Mouse (Mus musculus) brain, adult 2 months (tissue): ENCODE measurements around the gene Tex9.
"Not testable (repeated sequence)": the region's sequence is repeated elsewhere in the genome, so short reads cannot be mapped to it uniquely, and the experiment has no call there.

Source experiments
- DNase-seq: peaks from one replicate; pipeline ENCODE4 v3.0.0; 2011; ENCODE audit warnings: low read depth, low spot score

The Tex9 gene

GRCm38 (mm10) chr9:72438749-72439148, 53.3 kb downstream of the Tex9 start:
- DNase-seq = no peak

GRCm38 (mm10) chr9:72437822-72438701, 54.0 kb downstream of the Tex9 start, which contains the start of gene Mns1:
Gene Mns1 (plus strand): TSS chr9:72438011.
- DNase-seq = peak; percentile 95

DNA sequence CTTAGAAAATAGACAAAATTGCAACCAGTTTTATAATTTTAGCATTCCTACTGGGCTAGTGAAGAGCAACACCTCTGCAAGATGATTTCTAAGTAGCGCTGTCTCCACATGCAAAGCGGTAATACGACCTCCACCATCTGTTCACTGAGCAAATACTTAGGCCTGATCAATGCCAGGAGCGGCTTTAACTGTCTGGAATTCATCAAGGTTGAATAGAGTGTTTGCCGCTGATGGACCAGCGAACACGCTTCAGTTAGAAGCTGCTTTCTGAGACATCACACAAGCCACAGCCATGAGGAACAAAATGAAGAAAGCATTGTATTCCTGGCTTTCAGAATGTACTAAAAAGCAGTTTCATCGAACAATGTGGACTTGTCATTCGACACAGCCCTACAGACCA, 57.1 kb downstream of the Tex9 start:
- no peak for DNase-seq

DNA sequence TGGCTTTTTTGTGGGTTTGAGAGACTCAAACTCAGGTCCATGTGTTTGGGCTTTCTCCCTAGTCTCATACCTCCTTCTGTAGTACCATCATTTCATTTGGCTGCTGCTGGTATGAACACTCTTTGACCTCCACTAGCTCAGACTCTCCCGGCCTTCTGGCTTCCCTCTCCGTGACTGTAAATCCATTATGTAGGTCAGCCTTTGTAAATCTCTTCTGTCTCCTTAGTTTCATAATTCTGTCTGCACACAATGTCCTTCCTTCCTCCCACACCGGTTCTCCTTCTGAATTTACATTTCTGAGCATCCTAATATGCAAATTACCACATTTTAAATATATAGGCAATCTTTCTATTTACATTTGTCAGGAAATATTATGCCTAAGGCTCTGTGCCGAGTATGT, 64.2 kb downstream of the Tex9 start:
- peak; percentile 37 for DNase-seq

DNA sequence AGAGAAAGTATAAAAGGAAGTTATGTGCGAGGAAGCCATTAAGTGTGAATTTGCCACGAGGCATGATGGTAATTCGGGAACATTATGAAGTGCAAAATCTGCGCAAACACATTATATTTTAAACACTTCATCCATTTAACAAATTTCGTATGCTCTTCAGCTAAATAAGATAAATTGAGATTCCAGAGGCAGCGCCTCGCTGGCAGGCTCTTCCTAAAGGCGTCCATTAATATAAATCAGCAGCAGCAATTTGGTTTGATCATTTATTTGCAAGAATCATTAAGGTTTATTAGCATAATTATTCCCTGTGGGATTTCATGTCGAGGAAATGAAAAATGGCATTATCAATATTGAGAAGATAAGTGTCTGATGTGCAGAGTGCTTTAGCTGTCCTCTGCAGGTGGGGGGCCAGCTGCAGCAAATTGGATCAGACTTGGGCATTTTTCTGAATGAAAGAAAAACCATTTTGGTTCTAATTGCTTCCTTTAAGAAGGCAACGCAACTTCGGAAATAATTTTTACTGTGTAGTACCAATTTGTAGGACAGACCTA, 66.6 kb downstream of the Tex9 start:
- DNase-seq = no peak

GRCm38 (mm10) chr9:72422753-72423152, 69.3 kb downstream of the Tex9 start:
- DNase-seq = no peak

GRCm38 (mm10) chr9:72422284-72422683, 69.7 kb downstream of the Tex9 start:
- DNase-seq = no peak

DNA sequence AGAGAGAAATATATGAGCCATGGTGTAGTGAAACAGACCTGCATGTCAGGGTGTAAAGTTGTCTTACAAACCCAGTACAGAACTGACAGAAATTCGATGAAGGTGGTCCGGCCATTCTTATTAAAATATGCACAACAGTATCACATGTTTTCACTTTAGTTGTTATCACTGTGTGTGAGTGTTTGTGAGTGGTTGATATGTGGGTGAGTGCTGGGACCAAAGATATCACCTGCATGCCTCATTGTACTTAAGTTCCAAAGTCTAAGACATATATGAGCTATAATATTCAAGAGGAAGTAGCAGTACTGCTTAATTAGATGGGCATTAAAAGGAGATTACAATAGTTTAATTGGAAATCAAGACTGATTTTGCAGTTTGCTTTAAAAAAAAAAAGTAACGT, 71.5 kb downstream of the Tex9 start:
- DNase-seq = no peak

DNA sequence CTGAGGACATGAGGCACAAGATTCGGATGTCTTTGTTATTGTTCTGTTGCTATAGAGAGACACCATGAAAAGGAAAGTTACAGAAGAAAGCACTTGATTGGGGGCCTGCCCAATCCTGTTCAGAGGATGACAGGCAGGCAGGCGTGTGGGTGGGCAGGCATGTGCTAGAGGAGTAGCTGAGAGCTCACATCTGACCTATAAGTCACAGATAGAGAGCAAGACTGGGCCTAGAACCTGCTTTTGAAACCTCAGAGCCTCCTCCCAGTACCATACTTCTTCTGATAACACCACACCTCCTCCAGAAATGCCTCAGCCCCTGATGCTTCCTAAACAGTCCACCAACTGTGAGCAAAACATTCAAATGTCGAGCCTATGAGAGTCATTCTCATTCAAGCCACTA, 73.6 kb downstream of the Tex9 start:
- no peak for DNase-seq

- DNase-seq = peak; percentile 46
Measured at GRCm38 (mm10) chr9:72411746-72412145, 80.3 kb downstream of the Tex9 start.

- DNase-seq = no peak
Measured at GRCm38 (mm10) chr9:72409381-72410225, 82.4 kb downstream of the Tex9 start.

DNA sequence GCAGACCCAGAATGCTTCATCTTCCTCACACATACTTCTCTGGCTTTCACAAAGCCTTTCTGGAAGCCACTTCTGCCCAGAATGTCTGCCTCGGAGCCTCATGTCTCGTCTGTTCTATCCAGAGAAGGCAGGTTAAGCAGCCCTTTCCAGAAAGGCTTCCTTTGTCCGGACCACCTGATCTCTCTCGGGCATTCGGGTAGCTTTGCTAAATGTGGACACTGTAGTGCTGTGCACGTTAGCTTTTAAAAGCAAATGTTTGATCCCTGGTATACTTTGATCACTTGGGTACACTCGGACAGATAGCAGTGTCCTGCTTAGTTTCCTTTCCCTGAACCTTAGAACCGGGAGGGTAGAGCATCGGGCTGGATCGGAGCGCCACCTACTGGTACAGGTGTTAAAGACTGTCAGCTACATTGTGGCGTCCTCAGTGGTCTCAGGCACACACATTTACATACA, 83.9 kb downstream of the Tex9 start:
- peak; percentile 91 for DNase-seq

GRCm38 (mm10) chr9:72405882-72406638, 86.0 kb downstream of the Tex9 start:
- DNase-seq = no peak

DNA sequence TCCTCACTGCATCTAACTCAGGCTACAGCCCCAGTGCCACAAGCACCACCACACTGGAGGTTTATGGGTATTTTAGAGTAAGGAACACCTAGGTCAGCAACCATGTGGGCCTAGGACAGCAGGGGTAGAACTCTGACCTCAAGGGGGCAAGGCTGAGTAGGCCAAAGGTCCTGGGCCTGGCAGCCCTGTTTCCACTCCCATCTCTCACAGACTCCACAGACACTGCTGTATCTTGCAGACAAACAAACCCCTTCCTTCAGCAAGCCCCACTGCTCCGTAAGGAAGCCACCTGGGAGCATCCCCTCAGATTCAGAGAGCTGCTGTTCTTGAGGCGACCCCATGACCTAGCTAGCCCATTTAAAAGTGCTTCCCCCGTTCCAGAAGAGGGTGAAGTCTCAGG, 87.1 kb downstream of the Tex9 start:
- DNase-seq = no peak

DNA sequence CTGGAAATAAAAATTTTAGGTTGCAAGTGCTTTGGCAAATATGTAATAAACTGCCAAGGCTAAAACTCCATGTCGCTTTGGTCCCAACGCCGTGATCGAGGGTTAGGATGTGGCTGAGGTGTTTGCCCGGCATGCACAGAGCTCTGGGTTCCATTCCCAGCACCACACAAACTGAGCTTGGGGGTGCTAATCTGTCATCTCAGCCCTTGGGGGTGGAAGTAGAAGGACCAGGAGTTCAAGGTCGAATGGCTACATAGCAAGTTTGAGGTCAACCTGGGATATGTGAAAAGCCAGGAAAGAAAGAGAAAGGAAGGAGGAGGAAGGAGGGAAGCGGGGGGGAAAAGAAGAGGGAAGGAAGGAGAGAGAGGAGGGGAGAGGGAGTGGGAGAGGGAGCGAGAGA, 87.6 kb downstream of the Tex9 start:
- DNase-seq = no peak

DNA sequence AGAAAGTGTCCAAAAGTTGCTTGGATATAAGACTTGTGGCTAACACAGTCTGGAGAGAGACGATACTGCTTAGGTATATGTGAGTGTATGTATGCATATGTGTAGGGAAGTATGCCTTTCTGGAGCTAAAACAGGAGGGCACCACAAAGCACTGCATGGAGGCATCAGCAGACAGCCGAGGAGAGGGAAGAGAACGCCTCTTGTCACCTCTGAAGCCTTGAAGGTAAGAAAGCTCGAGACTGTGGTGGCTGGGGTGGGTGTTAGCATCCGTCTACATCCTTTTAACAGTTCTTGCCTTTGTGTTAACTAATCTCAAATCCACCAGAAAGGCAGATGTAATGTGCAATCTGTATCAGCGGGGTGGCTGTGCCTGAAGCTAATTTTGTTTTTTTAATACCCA, 88.6 kb downstream of the Tex9 start:
- no peak for DNase-seq

DNA sequence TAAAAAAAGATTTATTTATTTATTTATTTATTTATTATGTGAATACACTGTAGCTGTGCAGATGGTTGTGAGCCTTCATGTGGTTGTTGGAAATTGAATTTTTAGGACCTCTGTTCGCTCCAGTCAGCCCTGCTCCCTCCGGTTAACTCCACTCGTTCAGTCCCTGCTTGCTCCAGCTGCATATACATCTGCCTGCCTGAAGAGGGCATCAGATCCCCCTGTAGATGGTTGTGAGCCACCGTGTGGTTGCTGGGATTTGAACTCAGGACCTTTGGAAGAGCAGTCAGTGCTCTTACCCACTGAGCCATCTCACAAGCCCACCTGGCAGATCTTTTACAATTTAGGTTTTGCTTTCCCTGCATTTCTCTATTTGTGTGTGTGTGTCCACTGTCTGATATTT, 90.2 kb downstream of the Tex9 start:
- not testable (repeated sequence) for DNase-seq
